Mouse (Mus musculus) C2C12 (cell line): ENCODE data around the gene Tmtc2.

Source experiments
- CEBPB ChIP-seq: IDR thresholded peaks from one replicate; pipeline ENCODE4 v1.6.1; 2011; ENCODE audit warnings: low read depth, mild to moderate bottlenecking, control low read depth, moderate library complexity
- CTCF ChIP-seq: IDR thresholded peaks from one replicate; pipeline ENCODE4 v1.5.1; 2011; ENCODE audit not compliant: control insufficient read depth, insufficient read depth, insufficient read length
- MYOD1 ChIP-seq: IDR thresholded peaks from one replicate; pipeline ENCODE4 v1.6.1; 2011; ENCODE audit warnings: low read depth; ENCODE audit not compliant: control insufficient read depth, insufficient read length
- USF1 ChIP-seq: IDR thresholded peaks from one replicate; pipeline ENCODE4 v1.6.1; 2011; ENCODE audit warnings: low read depth, mild to moderate bottlenecking, control low read depth, moderate library complexity

DNA sequence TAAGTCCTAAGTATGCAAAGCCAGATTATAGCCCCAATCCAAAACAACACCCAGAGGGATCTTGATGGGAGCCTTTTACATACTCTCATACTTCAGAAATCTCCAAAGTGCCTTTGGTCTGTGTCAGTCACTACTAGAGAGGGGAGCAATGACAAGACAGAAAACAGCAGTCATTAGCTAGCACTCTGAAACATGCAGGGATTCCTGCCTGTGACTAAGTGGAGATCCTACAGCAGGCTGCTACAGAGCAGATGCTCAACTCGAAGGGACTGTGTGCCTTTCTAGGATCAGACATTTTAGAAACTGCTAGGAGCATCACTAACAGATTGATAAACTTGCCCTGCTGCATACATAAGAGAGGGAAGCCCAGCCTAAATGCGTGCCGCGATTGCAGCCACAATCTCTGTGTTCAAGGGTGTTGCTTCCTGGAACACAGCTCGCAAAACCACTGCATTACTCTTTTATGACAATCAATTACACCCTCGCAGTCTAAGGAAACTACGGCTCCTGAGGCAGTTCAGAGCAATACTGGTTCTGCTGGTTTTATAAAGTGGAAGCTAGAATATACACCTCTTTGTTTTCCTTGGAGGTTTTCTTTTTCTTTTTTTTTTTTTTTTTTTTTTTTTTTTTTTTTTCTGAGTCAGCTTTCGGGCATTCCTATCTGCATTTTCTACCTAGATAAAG is 50.7 kb downstream of the Tmtc2 start:
- TF ChIP-seq CTCF (no peak), CEBPB (no peak), MYOD1 (no peak), USF1 (no peak)
